Mouse (Mus musculus) testis, adult 2 months (tissue): ENCODE results near the gene Dnase2b.

Source experiments
- CTCF ChIP-seq: fragments of 200-500 bp; IDR thresholded peaks from 2 replicates; pipeline ENCODE4 v1.5.1; 2012; ENCODE audit warnings: low read depth, mild to moderate bottlenecking, inconsistent platforms, low read length, moderate library complexity; ENCODE audit not compliant: control insufficient read depth, insufficient read depth, insufficient replicate concordance
- POLR2A ChIP-seq: fragments of 200-500 bp; IDR thresholded peaks from 2 replicates; pipeline ENCODE4 v1.6.1; 2012; ENCODE audit warnings: low read depth, mild to moderate bottlenecking, inconsistent platforms, low read length, moderate library complexity; ENCODE audit not compliant: control insufficient read depth

DNA sequence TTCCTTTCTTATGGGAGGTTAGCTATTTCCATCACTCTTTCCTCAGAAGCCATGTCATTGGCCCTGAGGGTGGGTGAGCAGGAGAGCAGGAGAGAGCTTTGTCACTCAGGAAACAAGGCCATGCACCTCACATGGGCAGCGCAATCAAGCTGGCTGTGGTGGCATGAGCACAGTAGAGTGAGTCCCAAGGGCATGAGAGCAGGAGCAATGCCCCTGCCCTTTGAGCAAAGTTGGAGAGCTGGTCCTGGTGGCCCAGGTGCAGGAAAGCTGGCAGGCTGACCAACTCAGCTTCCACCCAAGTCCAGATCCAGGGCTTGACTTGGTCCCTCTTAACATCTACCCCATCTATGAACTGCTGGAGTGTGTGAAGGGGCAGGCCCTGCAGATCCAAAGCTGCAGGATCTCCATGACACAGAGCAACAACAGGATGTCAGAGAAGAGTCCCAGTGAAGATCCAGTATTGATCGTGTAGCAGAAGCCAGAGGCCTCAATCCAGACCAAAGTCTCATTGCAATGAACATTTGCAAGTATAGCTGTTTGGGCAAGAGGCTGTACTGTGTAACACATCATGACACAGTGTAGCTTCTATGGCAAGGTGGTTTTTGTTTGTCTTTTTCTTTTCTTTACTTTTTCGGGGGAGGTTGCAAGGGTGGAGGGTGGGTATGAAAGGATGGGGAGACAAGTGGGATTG lies 35.2 kb downstream of the Dnase2b start:
- TF ChIP-seq CTCF (no peak), POLR2A (no peak)
